ENCODE assay signal across 10 mouse cellular contexts in the genomic region with DNA sequence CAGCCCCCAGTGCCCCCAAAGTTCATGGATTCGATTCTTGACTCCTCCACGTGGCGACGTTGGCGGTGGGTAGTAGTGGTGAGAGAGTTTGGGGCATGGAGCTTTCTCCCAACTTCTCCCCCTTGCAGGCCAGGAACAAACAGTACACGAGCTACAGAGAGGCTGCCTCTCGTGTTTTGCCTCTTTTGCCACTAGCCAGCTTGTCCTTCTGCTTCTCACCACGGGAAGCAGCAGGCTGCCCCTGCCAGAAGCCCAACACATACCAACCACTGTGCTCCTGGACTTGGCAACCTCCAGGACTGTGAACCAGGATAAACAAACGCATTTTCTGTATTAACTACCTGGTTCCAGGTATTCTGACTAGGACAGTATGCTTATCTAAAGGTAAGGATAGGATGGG. TPM values are rescaled to one million over a fixed set of nuclear protein-coding genes. Genes with fewer than 3 reads are reported as not detected.
A peak's percentile ranks its signal among the peaks of the same experiment; 100 is the strongest.
DNase-seq lines count a peak whose midpoint lies in the region; ATAC-seq lines count a peak whose summit lies in the region.
"Had no signal": no experiment of that assay in that cellular context is flagged by ENCODE, and none has a peak within 500 bp of the region (broad histone marks: within the 10 kb centered on the region; RNA-seq: fewer than 3 reads in every experiment).

No protein-coding gene starts in this region.

- H3K9me3 ChIP-seq in heart, embryonic 14.5 days (ENCODE audit: control insufficient read depth, low read length), result no peaks in the 10 kb centered on the region
- H3K9me3 ChIP-seq in intestine, embryonic 14.5 days (ENCODE audit: control insufficient read depth, low read length), result no peaks in the 10 kb centered on the region
- H3K9me3 ChIP-seq: neural tube, embryonic 12.5 days had no signal

- no peaks in the 10 kb centered on the region for H3K27me3 ChIP-seq in heart, embryonic 14.5 days (ENCODE audit: control insufficient read depth, insufficient read depth, low read length)
- H3K27me3 ChIP-seq in intestine, embryonic 14.5 days (replicated peaks; ENCODE audit: control insufficient read depth, insufficient read depth, low read length), result no peaks in the 10 kb centered on the region
- H3K27me3 ChIP-seq: neural tube, embryonic 12.5 days had no signal

- 0 out of 4 replicates have a peak overlapping the region, but pooled peaks of 1 of the 2 experiments have one; percentile 17 for H3K27ac ChIP-seq in heart, embryonic 14.5 days (replicated peaks in 1 of 2; ENCODE audit: control insufficient read depth in 1 of 2, insufficient read depth in 1 of 2, low read depth in 2 of 2, low read length in 2 of 2)
- no peak overlapping the region for H3K27ac ChIP-seq in intestine, embryonic 14.5 days (ENCODE audit: low read depth)
- H3K27ac ChIP-seq: neural tube, embryonic 12.5 days had no signal

- H3K4me3 ChIP-seq in heart, embryonic 14.5 days (ENCODE audit: control insufficient read depth in 1 of 2, insufficient read depth in 1 of 2, low read depth in 1 of 2, low read length in 2 of 2), result no peak overlapping the region
- H3K4me3 ChIP-seq in intestine, embryonic 14.5 days (ENCODE audit: low read depth, low read length), result no peak overlapping the region
- H3K4me3 ChIP-seq: neural tube, embryonic 12.5 days had no signal

- peaks cover 11 to 26% of the 10 kb centered on the region in 2 experiments; a peak in 3 of 4 replicates for H3K4me1 ChIP-seq in heart, embryonic 14.5 days (ENCODE audit: control insufficient read depth in 2 of 2, insufficient read depth in 2 of 2, low read length in 2 of 2)
- H3K4me1 ChIP-seq in intestine, embryonic 14.5 days (replicated peaks; ENCODE audit: control insufficient read depth, insufficient read depth, low read length), result peaks cover 9% of the 10 kb centered on the region

- H3K4me2 ChIP-seq in heart, embryonic 14.5 days (ENCODE audit: low read length), result peak overlapping the region; percentile 51
- peak overlapping the region; percentile 30; the same call in 1 of the 2 replicates for H3K4me2 ChIP-seq in intestine, embryonic 14.5 days (ENCODE audit: low read length)

- H3K36me3 ChIP-seq in heart, embryonic 14.5 days (ENCODE audit: control insufficient read depth, insufficient read depth, low read length), result no peaks in the 10 kb centered on the region
- no peaks in the 10 kb centered on the region for H3K36me3 ChIP-seq in intestine, embryonic 14.5 days (ENCODE audit: control insufficient read depth, insufficient read depth, low read length)
- H3K36me3 ChIP-seq: neural tube, embryonic 12.5 days had no signal

- no peak for ATAC-seq in heart, embryonic 14.5 days (ENCODE audit: insufficient number of reproducible peaks, insufficient read depth, low FRiP score, low read depth)
- ATAC-seq in intestine, embryonic 14.5 days (replicated peaks; ENCODE audit: low FRiP score, low TSS enrichment, low read depth), result no peak
- no peak for ATAC-seq in erythroid progenitor cell, adult 5-6 weeks (replicated peaks; ENCODE audit: low FRiP score, poor library complexity, severe bottlenecking)
- ATAC-seq: liver, postnatal 0 days had no signal

- DNase-seq in heart, adult 8-10 months (ENCODE audit: low spot score), result no peak
- peak; percentile 52 for DNase-seq in adipocyte (ENCODE audit: low spot score)
- DNase-seq in cerebellum, adult 8-10 months, result peak; percentile 80
- no peak for DNase-seq in intestine, embryonic 14.5 days (ENCODE audit: low spot score)
- DNase-seq in layer of hippocampus, adult 11-12 months (ENCODE audit: low spot score), result no peak
- no peak for DNase-seq in thymus, postnatal 4 days

- 58% methylated on average over 9 of the region's 9 CpGs for WGBS in heart, embryonic 14.5 days
- 75% methylated on average over 9 of the region's 9 CpGs for WGBS in intestine, embryonic 14.5 days

- no peak overlapping the region; the same call in 1 of the 2 replicates for H3K9ac ChIP-seq in heart, embryonic 14.5 days (ENCODE audit: low read length)
- no peak overlapping the region for H3K9ac ChIP-seq in intestine, embryonic 14.5 days (ENCODE audit: low read length)
- H3K9ac ChIP-seq: liver, postnatal 0 days; neural tube, embryonic 12.5 days had no signal

RNA-seq across cellular contexts. Expression of a gene that starts 44.6 kb away (rescaled TPM):
- 18.5 and 21.9 TPM in 2 replicates for polyA plus RNA-seq in heart, embryonic 14.5 days (2014; fragmentation: Nextera tagmentation; extraction: Ambion mirVana)
- 10 to 100 TPM; 57.3 to 66.3 (median 58.5) TPM for total RNA-seq in heart, adult 8-10 months (2022)
- 28.5 and 31.1 TPM in 2 replicates for polyA plus RNA-seq in intestine, embryonic 14.5 days (2014; fragmentation: Nextera tagmentation; extraction: Ambion mirVana)
- total RNA-seq in erythroid progenitor cell, adult 5-6 weeks (2015; ENCODE audit: low replicate concordance), result 29.3 and 38.6 TPM in 2 replicates
- total RNA-seq in erythroid progenitor cell, adult 5-6 weeks (2017; ENCODE audit: low replicate concordance), result 36.5 and 63.0 TPM in 2 replicates

Comparison
In these comparisons a context has a peak if more than half of its experiments do, and no peak if none do; other contexts are left out.
1. DNase-seq: peak in adipocyte (single experiment) and cerebellum, adult 8-10 months (single experiment); none in heart, adult 8-10 months (single experiment), intestine, embryonic 14.5 days (single experiment), layer of hippocampus, adult 11-12 months (single experiment) and thymus, postnatal 4 days (single experiment).